Mouse (Mus musculus) ES-CJ7 (cell line): ENCODE results near the gene Rai1.

ENCODE experiments used
- DNase-seq: peaks from one replicate; pipeline ENCODE4 v3.0.0; 2011; ENCODE audit warnings: low read depth, low spot score

Rai1 gene

DNA sequence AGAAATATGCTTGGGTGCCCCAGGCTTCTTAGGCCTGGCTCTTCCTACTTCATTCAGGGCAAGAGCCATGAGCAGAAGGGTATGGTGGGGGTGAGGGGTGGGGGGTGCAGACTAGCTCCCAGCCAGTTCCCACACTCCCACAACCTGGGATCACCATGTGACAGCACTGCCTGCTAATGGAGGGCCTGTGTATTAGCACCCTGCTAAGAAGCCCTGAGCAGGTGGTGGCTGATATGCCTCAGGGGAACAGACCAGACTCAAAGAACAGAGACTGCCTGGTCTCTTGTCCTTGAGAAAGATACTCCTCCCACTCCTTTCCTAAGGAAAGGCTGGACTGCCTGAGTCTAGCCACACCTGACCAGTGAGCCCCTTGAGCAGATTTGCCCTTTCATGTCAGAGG, 22.2 kb downstream of the Rai1 start:
- peak; percentile 21 for DNase-seq

GRCm38 (mm10) chr11:60127863-60128512, 23.2 kb downstream of the Rai1 start:
- no peak for DNase-seq

- DNase-seq = no peak
These were observed 25.7 kb downstream of the Rai1 start for GRCm38 (mm10) chr11:60130516-60130915.

DNA sequence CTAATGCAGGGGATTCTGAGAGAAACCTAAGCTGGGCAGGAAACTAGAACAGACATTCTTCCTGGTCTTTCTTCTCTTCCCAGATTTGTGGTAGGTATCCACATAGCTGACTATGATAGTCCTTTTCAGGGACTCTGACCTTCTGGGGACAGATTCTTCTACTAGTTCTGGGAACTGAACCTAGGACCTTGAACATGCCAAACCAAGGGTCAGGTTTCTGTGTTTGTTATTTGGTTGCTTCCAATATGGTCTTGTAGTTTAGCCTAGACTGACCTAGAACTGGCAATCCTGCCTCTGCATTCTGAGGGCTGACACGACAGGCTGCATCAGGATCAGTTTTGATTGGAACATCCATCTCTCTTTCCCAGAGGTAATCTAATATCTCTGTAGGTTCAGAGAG, 27.2 kb downstream of the Rai1 start:
- no peak for DNase-seq

GRCm38 (mm10) chr11:60136491-60136890, 31.7 kb downstream of the Rai1 start:
- DNase-seq = no peak

DNA sequence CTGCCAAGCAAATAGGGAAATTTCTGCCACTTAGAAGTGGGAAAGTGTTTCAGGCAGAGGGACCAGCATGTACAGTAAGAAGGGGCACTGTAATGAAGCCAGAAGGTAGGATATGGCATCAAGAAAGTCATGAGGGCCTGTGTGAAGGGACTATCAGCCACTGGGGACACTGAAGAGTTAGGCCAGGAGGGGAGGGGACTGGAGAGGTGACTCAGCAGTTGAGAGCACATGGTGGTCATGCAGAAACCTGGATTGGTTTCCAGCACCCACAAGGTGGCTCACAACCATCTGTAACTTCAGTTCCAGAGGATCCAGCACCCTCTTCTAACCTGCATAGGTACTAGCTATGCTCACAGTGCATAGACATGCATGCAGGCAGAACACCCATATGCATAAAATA, 32.4 kb downstream of the Rai1 start:
- peak; percentile 42 for DNase-seq

GRCm38 (mm10) chr11:60139141-60139733, 34.4 kb downstream of the Rai1 start:
- peak; percentile 19 for DNase-seq

- DNase-seq = peak; percentile 76
These were observed 35.0 kb downstream of the Rai1 start for GRCm38 (mm10) chr11:60139734-60140371.

GRCm38 (mm10) chr11:60140586-60141284, 35.9 kb downstream of the Rai1 start:
- peak; percentile 66 for DNase-seq

DNA sequence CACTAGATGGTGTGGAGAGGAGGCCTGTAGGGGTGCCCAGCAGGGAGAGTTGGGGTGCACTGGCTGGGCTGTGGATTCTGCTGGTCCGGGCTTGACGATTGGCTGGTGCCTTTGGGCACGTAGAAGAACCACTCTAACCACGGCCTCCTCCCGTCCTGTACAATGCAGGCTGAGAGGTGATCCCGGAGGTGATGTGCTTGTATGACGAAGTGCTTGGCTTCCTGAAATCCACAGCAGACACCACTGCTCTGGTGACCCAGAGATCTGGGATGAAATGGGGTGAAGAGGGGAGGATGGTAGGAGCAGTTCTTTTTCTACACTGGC, 36.4 kb downstream of the Rai1 start:
- no peak for DNase-seq

- DNase-seq = no peak
These were observed 38.3 kb downstream of the Rai1 start for GRCm38 (mm10) chr11:60143086-60143485.

DNA sequence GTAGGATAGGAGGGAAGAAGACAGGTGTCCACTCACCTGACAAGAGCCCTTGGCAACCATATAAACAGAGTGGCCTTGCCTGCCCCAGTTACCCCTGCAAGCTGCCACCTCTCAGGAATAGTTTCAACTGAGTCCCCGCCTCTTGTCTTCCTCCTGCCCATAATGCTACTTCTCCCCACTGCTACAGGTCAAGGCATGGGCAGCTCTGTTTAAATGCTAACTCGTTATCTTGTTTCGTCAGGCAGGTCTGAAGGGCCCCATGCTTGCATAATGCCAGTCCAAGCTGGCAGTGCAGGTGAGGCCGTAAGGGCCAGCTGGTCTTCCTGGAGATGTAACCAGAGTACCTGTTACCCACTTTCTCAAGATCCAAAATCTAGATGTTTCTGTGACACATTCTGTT, 41.4 kb downstream of the Rai1 start:
- DNase-seq = no peak

GRCm38 (mm10) chr11:60148591-60148990, 43.8 kb downstream of the Rai1 start:
- DNase-seq = no peak

DNA sequence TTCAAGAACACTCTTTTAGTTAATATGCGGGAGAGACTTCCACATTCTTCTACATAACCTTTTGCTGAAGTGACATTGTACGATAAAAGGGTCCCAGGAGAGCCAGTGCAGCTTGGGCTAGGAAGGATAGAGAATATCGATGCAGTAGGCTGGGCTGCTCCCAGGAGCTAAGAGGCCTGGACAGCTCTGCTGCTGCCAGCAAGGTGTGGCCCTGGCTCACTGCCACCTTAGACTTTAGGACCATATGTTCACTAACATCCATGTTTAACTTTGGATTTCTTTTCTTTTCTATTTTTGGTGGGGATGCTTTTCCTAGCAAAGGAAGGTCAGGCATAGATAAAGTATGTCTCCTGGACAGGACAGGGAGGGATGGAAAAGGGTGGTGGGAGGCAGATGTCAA, 44.3 kb downstream of the Rai1 start:
- no peak for DNase-seq

DNA sequence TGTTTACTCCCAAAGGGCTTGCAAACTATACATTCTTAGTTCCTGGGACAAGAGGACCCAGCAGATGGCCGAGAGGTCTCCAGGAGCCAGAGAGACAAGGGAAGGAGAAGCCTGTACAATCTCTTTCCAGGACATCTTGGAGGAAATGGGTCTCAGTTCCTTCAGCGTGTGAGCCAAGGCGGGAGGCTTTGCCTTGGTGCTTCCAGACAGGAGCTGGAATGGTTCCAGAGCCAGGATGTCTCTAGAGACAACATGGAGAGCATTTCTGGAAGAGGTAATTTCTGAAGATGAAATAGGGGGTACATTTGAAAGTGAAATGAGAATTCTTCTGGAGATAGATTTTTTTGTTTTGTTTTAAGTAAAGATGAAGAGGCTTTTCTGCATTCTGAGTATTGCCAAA, 45.9 kb downstream of the Rai1 start:
- DNase-seq = no peak

DNA sequence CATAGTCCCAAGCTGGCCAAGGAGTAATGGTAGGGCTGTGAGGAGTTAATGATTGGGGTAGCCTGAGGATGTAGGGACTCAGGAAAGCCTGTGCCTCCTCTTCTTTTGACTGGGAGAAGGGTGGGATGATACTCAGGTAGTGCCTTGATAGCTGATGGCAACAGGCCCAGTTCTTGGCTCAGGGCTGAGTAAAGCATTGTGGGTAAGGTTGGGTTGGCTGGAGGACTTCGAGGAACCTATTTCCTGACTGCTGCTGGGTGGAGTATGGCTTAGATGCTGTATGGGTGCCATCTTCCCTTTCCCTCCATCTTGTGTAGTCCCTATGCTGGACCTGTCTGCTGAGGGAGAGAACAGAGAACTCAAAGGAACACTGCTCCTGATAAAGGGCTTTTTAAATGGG, 47.5 kb downstream of the Rai1 start:
- DNase-seq = no peak

DNA sequence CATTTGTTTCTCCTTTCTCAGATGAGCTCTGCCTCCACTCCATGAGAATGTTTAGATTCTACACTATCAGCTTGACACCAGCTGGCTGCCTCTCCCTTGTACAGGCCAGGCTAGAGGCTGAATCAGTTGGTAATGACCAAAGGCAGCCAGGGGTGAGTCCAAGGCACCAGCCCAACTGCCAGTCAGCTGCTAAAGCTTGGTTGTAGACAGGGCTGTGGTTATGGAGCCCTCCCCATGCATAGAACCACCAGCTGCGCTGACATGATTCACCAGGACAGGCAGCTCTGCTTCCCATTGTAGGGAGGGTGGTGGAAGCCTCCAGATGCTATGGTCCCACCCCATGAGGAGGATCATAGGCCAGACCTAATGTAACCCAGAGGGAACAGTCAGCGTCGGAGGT, 49.1 kb downstream of the Rai1 start:
- DNase-seq = no peak

- DNase-seq = no peak
These were observed 50.9 kb downstream of the Rai1 start for GRCm38 (mm10) chr11:60155690-60156089.

- DNase-seq = no peak
These were observed 53.5 kb downstream of the Rai1 start for GRCm38 (mm10) chr11:60158271-60158670.

DNA sequence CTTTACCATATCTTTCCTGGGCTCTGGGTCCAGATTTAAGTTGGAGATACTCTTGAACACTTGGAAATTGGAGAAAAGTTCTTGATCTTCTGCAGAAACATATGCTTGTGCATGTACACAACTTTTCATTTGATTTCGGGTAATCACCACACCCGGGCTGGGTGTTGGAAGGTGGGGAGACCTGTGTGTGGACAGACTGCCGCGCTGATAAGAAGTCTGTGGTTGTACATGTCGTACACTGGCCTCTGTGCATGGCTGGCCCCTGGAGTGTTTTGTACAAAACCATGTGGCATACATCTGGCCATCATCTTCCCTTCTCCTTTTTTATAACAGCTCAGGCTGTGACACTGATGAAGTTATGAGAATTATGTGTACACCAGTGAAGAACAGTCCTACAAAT, 55.1 kb downstream of the Rai1 start:
- no peak for DNase-seq

- peak; percentile 18 for DNase-seq
These were observed 55.8 kb downstream of the Rai1 start for GRCm38 (mm10) chr11:60160454-60161114.

DNA sequence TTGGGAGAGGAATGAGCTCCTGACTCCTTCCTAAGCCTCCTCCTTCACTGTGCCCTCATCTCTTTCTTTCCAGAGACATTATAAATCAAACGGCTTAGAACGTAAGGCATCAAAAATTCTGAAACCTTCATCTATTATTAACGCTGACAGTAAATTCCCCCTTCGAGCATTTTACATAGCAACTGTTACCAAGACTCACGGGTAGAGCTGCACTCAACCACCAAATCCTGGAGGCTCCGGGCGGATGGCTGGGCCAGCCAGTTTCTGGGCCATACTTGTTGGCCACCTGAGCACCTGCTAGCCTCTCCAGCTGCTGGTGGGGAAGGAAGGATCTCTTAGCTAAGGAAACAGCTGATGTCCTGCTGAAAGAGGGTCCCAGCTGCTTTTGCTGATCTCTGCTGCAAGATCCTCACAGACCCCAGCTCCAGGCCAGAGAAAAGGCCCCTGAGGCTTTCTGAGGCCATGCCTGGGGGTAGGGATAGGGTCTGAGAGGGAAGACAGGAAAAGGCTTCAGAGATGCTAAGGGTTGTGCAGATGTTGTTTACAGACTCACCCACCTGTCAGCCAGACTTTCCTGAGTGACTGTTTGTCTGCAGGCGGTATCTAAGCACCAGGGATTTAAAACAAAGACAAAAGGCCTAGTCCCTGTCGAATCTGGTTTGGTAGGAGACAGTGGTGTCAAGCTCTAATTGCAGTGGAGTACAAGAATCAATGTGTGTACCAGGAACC, 56.5 kb downstream of the Rai1 start:
- DNase-seq = peak; percentile 19
